Mouse (Mus musculus) layer of hippocampus, postnatal 14 days (tissue): Measurements from ENCODE around the gene Csrnp3. TPM values are rescaled to one million over a fixed set of nuclear protein-coding genes. Genes with fewer than 3 reads are reported as not detected.

ENCODE experiments used
- DNase-seq, 2 experiments: peaks; one replicate each; pipeline ENCODE4 v3.0.0; 2021 to 2022; ENCODE audit warnings: low spot score in 2 of 2, mixed read lengths in 1 of 2
- total RNA-seq, 2 experiments: library from RNA; stranded (reverse); gene quantifications; 2 replicates each; pipeline ENCODE4 v1.2.3; 2021

The Csrnp3 gene
- total RNA-seq, 2 experiments from 2014 or later = 71.9 to 79.3 TPM

GRCm38 (mm10) chr2:65864778-65865339, 19.3 kb downstream of the Csrnp3 start:
- DNase-seq = no peak

DNA sequence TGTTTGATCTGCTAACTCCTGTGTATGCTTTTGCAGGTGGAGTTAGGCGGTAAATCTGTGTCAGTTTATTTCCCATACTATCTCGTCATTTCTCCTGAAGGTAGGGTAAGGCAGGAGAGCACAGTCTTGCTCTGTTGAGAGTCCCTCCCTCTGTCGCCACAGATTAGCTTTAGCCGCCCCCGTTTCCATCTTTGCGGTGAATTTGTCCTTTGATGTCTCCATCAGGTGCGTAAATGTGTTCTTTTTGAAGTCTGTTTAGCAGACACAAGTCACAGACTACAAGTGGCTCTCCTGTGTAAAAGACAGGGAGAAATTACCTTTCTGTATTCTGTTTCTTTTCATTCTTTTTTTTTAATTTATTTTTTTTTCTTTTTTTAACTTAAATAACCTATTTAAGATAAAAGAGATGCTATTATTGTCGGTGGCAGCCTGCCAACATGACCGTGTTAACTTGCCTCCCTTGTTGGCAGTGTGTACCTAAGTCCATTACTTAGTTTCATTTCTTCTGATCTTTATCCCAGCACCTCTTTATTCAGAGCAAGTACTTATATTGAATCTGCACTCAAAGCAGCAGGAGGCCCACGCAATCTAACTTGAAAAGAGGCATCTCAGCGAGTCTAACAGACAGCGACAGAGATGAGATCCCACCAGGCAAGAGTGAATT, 25.5 kb downstream of the Csrnp3 start:
- DNase-seq = no peak

DNA sequence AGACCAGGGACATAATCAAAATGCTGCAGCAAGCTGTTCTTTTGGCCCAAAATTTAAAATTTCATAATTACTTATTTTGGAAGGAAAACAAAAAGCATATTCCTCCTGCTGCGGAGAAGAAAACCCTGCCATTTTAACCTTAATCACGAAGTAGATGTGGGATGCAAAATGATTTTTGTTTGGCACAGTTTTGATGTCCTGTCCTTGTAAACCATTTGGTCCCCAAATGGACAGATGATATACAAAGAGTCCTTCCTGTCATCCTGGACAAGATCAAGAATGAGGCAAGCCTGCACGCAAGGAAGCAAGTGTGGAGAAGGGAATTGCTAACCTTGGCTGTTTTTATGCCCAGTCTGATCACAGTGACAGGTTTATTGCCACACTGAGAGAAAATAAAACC, 46.0 kb downstream of the Csrnp3 start:
- DNase-seq = no peak

DNA sequence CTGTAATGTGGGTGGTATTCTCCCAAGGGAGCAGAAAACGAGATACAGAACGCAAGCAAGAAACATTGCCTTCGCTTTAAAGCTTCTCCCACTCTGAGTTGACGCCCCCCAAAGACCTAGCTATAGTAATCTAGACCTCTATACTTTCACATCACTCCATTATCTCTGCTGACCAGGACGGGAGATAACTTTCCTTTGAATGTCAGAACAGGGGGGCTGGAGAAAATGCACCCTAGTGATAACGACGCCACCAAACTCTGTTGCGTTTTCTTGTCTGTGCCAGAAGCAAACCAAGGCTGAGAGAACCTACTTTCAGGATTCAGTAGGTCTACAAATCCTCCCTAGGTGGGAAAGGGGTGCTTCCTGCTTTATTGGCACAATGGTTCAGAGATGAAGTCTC, 47.7 kb downstream of the Csrnp3 start:
- DNase-seq = no peak

DNA sequence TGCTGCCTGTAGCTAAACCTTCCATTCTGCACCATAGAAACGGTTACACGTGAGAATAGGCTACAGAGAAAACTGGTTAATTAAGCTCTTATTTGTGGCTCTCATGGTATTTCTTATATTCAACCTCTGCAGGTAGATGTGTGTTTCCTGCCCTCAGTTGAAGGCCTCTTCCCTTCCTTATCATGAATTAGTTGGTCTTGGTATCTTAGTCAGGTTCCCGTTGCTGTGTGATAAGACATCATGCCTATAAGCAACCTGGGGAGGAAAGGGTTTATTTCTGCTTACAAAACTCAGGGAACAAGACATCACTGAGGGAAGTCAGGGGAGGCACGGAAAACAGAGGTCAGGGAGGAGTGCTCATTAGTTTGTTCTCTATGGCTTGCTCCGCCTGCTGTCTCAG, 48.7 kb downstream of the Csrnp3 start:
- DNase-seq = no peak

DNA sequence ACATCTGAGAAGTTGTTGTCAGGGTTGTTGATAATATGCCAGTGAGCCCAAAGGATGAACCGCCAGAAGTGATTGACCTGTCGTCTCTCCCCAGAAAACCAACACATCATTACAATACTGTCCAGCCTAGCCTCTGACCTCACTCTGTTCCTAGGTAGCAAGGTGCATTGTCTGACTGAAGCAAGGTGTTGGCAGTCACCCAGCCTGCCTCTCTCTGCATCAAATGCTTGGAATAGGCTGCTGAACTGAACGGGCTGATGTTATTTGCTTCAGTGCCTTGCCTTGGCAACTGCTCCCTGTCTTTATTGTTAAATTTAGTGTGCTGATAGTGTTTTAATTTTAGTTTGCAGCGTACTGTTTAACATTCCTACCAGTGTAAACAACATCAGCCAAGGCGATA, 51.0 kb downstream of the Csrnp3 start:
- no peak for DNase-seq

DNA sequence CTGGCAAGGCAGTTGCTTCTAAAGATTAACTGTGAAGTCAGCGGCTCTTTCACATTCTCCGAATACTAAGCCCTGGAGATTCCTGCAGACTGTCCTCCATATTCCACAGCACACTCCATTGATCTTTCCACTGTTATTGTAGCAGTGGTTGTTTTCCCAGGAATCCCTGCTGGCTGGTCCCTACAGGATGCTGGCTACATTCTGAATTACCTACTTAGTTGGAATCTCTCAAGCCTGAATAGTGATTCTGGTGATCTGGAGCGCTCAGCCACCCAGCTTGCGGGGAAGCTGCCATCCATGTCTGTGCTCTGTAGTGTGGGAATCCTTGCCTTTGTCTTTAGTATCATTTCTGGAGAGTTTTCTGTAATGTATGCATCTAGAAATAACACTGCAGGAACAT, 51.5 kb downstream of the Csrnp3 start:
- no peak for DNase-seq

- DNase-seq = no peak
Measured at GRCm38 (mm10) chr2:65899478-65899877, 53.9 kb downstream of the Csrnp3 start.

- DNase-seq = no peak
Measured at GRCm38 (mm10) chr2:65908526-65908925, 63.0 kb downstream of the Csrnp3 start.

GRCm38 (mm10) chr2:65909724-65910521, 64.4 kb downstream of the Csrnp3 start:
- no peak for DNase-seq

DNA sequence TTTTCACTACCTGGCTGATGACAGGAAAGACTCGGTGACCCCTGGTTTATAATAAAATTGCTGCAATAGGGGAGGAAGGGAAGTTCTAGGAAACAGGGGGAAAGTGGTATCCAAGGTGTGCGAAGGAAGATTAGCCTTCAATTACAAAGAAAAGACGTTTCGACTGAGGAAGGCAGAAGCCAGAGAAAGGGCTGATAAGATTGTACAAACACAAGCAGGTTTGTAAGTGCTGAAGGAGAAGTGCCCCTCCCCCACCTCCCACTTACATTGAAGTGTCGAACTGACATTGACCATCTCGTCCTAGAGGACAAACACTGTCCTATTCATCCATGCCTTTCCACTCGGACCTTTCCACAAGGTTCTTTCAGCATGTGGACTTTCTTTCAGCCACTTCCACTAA, 70.4 kb downstream of the Csrnp3 start:
- DNase-seq = no peak

GRCm38 (mm10) chr2:65920651-65921412, 75.3 kb downstream of the Csrnp3 start:
- DNase-seq = no peak

GRCm38 (mm10) chr2:65925363-65925941, 79.9 kb downstream of the Csrnp3 start:
- no peak for DNase-seq

GRCm38 (mm10) chr2:65926935-65927708, 81.6 kb downstream of the Csrnp3 start:
- DNase-seq = no peak

- no peak for DNase-seq
Measured at GRCm38 (mm10) chr2:65929286-65929685, 83.7 kb downstream of the Csrnp3 start.

DNA sequence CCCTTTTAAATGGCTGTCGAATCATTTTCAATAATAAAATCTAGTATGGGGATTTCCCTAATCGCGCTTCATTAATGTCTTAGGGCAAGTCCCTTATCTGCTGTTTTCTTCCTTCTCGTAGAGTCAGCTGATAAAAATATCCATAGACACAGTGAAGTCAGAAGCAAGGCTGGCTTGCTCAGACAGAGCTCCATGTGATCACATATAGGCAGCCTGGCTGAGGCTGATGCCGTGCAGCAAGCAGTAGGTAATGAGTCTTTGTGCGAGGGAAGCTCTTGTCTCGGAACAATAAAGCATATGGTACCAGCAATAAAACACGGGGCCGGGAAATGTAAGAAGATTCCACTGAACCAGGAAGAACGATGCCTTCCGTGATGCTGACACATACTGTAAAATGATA, 84.4 kb downstream of the Csrnp3 start:
- DNase-seq = no peak

DNA sequence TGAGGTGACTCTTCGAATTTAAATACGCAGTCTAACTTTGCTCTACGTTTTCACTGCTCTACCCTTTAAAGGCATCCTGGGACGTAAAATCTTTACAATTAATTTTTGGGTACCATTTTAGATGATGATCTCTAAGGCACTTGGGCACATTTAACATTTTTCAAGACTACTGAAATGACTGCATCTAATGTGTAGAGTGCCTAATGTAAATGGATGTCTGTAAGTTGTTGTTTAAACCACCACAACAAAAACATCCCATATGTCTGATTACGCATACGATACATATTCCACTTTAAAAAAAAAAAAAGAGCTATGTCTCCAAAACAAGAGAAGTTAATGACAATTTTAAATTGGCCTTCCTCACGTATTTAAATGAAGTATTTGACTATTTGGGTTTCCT, 85.7 kb downstream of the Csrnp3 start:
- no peak for DNase-seq

- peak; percentile 68 to 75 for DNase-seq
Measured at GRCm38 (mm10) chr2:65931841-65932311, 86.3 kb downstream of the Csrnp3 start.

- DNase-seq = no peak
Measured at GRCm38 (mm10) chr2:65934099-65934498, 88.5 kb downstream of the Csrnp3 start.

GRCm38 (mm10) chr2:65938900-65939299, 93.3 kb downstream of the Csrnp3 start:
- DNase-seq = no peak
